Mouse (Mus musculus): ENCODE measurements at regions not wholly inside any gene's neighbourhood (a gene's known extent, or its start where the extent isn't known, plus 50 kb on each side); places are given as distances from the start of the nearest gene placed in this dataset.

- Histone ChIP-seq H3K36me3 (replicated peaks in 1 of 2; ENCODE audit: control insufficient read depth in 1 of 2, insufficient read depth in 1 of 2, low read length in 1 of 2) (no peaks in the 10 kb centered on the region), H3K4me3 (replicated peaks in 1 of 3; ENCODE audit: low read depth in 2 of 3, low read length in 2 of 3, poor library complexity in 1 of 3) (no peak overlapping the region), H3K79me2 (replicated peaks; ENCODE audit: control insufficient read depth, extremely low read depth, insufficient read depth, poor library complexity, severe bottlenecking) (no peaks in the 10 kb centered on the region), H3K9ac (ENCODE audit: insufficient read depth, low read depth) (no peak overlapping the region), H3K4me1 (ENCODE audit: control insufficient read depth in 1 of 2, insufficient read depth in 2 of 2) (no peaks in the 10 kb centered on the region), H3K4me2 (ENCODE audit: insufficient read depth, low read depth, poor library complexity, severe bottlenecking) (no peak overlapping the region), H3K27ac (ENCODE audit: insufficient read depth, low read depth) (no peak overlapping the region), H3K27me3 (replicated peaks) (no peaks in the 10 kb centered on the region), H3K9me3 (replicated peaks; ENCODE audit: low read length) (no peaks in the 10 kb centered on the region)
- TF ChIP-seq RCOR1 (conservative IDR thresholded peaks at IDR 0.05; ENCODE audit: low read depth, low read length) = no peak
- no peak for TF ChIP-seq EP300 (IDR thresholded peaks at IDR 0.05; ENCODE audit: low read length)
- TF ChIP-seq UBTF (IDR thresholded peaks at IDR 0.05; ENCODE audit: low read depth, low read length) = no peak
- TF ChIP-seq BHLHE40 (IDR thresholded peaks at IDR 0.05; ENCODE audit: low read depth, low read length) = no peak
- no peak for TF ChIP-seq CHD2 (IDR thresholded peaks at IDR 0.05; ENCODE audit: low read length)
- no peak for TF ChIP-seq KAT2A (IDR thresholded peaks at IDR 0.05; ENCODE audit: insufficient replicate concordance, low read length)
- no peak for TF ChIP-seq HCFC1 (IDR thresholded peaks at IDR 0.05; ENCODE audit: low read depth, low read length)
- no peak for TF ChIP-seq MAX (IDR thresholded peaks at IDR 0.05; ENCODE audit: low read length)
- no peak for TF ChIP-seq MXI1 (IDR thresholded peaks at IDR 0.05; ENCODE audit: low read depth, low read length)
- no peak for TF ChIP-seq PAX5 (IDR thresholded peaks at IDR 0.05; ENCODE audit: low read length)
- TF ChIP-seq MYC (IDR thresholded peaks at IDR 0.05; ENCODE audit: low read depth, low read length) = no peak
- no peak for TF ChIP-seq IRF4 (IDR thresholded peaks at IDR 0.05; ENCODE audit: low read depth, low read length)
- TF ChIP-seq RAD21 (IDR thresholded peaks at IDR 0.05; ENCODE audit: low read depth, low read length) = no peak
- TF ChIP-seq TBP (conservative IDR thresholded peaks at IDR 0.05; ENCODE audit: low read depth, low read length) = no peak
- no peak for TF ChIP-seq USF1 (IDR thresholded peaks at IDR 0.05; ENCODE audit: low read depth, low read length)
- TF ChIP-seq POLR2AphosphoS2 (IDR thresholded peaks at IDR 0.05; ENCODE audit: low read depth, low read length) = no peak
- no peak for TF ChIP-seq MEF2A (IDR thresholded peaks at IDR 0.05; ENCODE audit: borderline replicate concordance, low read depth, low read length)
- no peak for TF ChIP-seq JUN (IDR thresholded peaks at IDR 0.05; ENCODE audit: insufficient read depth, low read depth, low read length)
- dilution Hi-C loops (cut with MboI; ENCODE audit: extremely low pct_ligation_motif_present, extremely low pct_unique_long_range_greater_than_20kb, low sequenced_read_pairs) = no loop called here
- no peak for DNase-seq (ENCODE audit: extremely low read depth)
- in situ Hi-C loops (cut with MboI; ENCODE audit: low pct_ligation_motif_present, low pct_unique_long_range_greater_than_20kb, low sequenced_read_pairs) = no loop called here
Observed at GRCm38 (mm10) chr9:84318811-84319210, 393.9 kb downstream of the Bckdhb start.

GRCm38 (mm10) chr9:84319338-84319737 is 394.4 kb downstream of the Bckdhb start:
- H3K9ac ChIP-seq (ENCODE audit: insufficient read depth, low read depth) = no peak overlapping the region
- dilution Hi-C loops (cut with MboI; ENCODE audit: extremely low pct_ligation_motif_present, extremely low pct_unique_long_range_greater_than_20kb, low sequenced_read_pairs) = no loop called here
- H3K27ac ChIP-seq (ENCODE audit: insufficient read depth, low read depth) = no peak overlapping the region
- no peaks in the 10 kb centered on the region for H3K36me3 ChIP-seq (replicated peaks in 1 of 2; ENCODE audit: control insufficient read depth in 1 of 2, insufficient read depth in 1 of 2, low read length in 1 of 2)
- in situ Hi-C loops (cut with MboI; ENCODE audit: low pct_ligation_motif_present, low pct_unique_long_range_greater_than_20kb, low sequenced_read_pairs) = no loop called here
- TF ChIP-seq ZNF384 (IDR thresholded peaks at IDR 0.05; ENCODE audit: low read depth, low read length) (no peak), USF2 (conservative IDR thresholded peaks at IDR 0.05; ENCODE audit: low read depth, low read length) (no peak), ZMIZ1 (IDR thresholded peaks at IDR 0.05; ENCODE audit: low read depth, low read length) (no peak), SMC3 (IDR thresholded peaks at IDR 0.05; ENCODE audit: low read depth, low read length) (no peak), GABPA (IDR thresholded peaks at IDR 0.05; ENCODE audit: insufficient replicate concordance, low read depth, low read length) (no peak), CHD1 (IDR thresholded peaks at IDR 0.05; ENCODE audit: low read depth, low read length) (no peak)
- no peak overlapping the region for H3K4me2 ChIP-seq (ENCODE audit: insufficient read depth, low read depth, poor library complexity, severe bottlenecking)
- no peaks in the 10 kb centered on the region for H3K27me3 ChIP-seq (replicated peaks)
- no peak overlapping the region for H3K4me3 ChIP-seq (replicated peaks in 1 of 3; ENCODE audit: low read depth in 2 of 3, low read length in 2 of 3, poor library complexity in 1 of 3)
- H3K4me1 ChIP-seq (ENCODE audit: control insufficient read depth in 1 of 2, insufficient read depth in 2 of 2) = no peaks in the 10 kb centered on the region
- no peaks in the 10 kb centered on the region for H3K9me3 ChIP-seq (replicated peaks; ENCODE audit: low read length)
- H3K79me2 ChIP-seq (replicated peaks; ENCODE audit: control insufficient read depth, extremely low read depth, insufficient read depth, poor library complexity, severe bottlenecking) = no peaks in the 10 kb centered on the region
- DNase-seq (ENCODE audit: extremely low read depth) = no peak

Measured in CH12.LX (cell line).